Mouse (Mus musculus): ENCODE measurements around the gene Nadk2.

DNA sequence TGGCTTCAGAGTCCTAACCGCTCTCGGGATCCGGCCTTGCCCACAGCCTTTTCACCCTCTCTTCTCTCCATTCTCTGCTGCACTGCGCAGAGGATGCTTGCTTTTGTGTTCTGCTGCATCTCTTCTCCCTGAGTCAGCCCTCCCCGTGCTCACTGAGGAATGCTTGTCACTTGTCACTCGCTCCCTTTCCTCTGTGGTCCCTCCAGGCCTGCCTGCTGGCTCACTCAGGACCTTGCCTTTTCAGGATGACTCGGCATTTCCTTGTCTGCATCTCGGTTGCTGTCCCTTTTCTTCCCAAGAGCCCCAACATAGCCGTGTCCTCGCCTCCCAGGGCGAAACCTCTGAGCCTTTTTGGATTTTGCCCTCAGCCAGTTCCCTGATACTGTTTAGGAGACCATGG, 15.8 kb downstream of the Nadk2 start:
- TF ChIP-seq TAL1 (IDR thresholded peaks at IDR 0.05; ENCODE audit: low read length) (no peak), GATA1 (IDR thresholded peaks at IDR 0.05; ENCODE audit: low read length) (no peak)
